Mouse (Mus musculus): ENCODE data around the gene Cdh15.

- TF ChIP-seq CTCF (IDR thresholded peaks at IDR 0.05; ENCODE audit: insufficient read depth, low read depth, low read length) (no peak), POLR2A (IDR thresholded peaks at IDR 0.05; ENCODE audit: insufficient read depth, low read depth, low read length) (no peak)
These were observed 37.4 kb upstream of the Cdh15 start for GRCm38 (mm10) chr8:122810376-122810775.

Data from olfactory bulb, adult 2 months (tissue).